Mouse (Mus musculus) frontal cortex, postnatal 36 days (tissue): Measurements from ENCODE around the gene Slc19a3.
A peak's percentile ranks its signal among the peaks of the same experiment; 100 is the strongest.

Source experiments
- DNase-seq, 2 experiments: peaks; one replicate each; pipeline ENCODE4 v3.0.0; 2022; ENCODE audit warnings: low spot score in 2 of 2

The Slc19a3 gene

DNA sequence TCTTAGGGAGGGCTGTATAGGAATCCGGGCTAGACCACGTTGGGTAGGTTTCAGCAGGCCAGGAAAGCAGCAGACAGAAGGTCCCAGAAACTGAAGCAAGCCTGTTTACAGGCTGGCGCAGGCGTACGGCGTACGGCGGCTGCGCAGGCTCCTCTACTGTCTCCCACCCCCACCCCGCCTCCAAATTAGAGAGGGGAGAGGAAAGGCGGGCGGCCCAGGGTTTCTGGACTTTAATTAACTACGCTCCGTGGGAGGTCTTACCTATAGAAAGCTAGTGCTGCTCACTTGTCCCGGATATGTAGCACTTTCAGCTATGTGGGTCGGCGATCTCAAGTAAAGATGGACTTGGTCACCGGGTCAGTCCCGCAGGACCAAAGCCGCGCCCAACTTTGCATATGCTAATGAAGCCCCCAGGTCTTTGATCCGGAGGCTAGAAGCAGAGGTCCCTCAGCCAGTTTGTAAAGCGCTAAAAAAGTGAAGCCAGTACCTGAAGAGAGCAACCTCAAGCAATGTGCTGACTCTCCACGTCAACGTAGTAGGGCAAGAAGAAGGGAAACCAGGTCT lies at the start of gene Slc19a3:
Gene Slc19a3 (minus strand): TSS at position 340 of the 564 bp plus-strand sequence.
- DNase-seq = peak; percentile 36 to 42

GRCm38 (mm10) chr1:83084790-83085189 lies 46.5 kb upstream of the Slc19a3 start:
- DNase-seq = no peak

- DNase-seq = no peak
Observed at GRCm38 (mm10) chr1:83077016-83077415, 38.8 kb upstream of the Slc19a3 start.

DNA sequence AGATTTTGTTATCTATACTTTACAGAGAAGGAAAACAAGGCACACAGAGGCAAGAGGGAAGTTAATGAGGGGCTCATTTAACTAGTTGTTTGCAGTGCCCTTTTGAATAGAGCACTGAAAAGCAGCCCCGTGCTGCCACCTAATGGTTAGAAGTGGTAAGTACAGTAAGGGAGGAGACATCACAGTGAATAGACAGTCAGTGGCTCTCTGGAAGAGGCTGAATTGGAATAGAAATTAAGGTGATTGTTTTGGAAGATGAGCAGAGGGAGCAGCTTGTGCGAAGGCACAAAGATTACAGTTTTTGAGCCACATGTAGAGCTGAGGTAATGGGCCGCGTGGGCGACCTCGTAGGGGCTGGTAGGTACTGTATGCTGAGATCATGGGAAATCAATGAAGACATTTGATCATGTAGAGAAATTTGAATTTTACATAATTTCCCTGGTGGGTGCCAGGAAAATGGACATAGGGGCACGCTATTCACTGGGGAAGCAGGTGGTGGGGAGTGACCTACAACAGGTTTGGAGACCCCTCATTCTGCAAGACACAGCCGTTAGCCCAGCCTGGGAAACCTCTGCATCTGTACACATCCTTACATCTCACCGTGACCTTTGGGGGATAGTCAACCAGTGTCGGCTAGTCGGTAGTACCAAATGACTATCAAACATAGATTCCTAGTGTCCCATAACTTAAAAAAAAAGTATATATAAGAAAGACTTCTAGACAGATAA lies 38.1 kb upstream of the Slc19a3 start:
- peak in 1 of 2 experiments; percentile 51 for DNase-seq

- DNase-seq = no peak
Observed at GRCm38 (mm10) chr1:83075526-83076189, 37.4 kb upstream of the Slc19a3 start.

DNA sequence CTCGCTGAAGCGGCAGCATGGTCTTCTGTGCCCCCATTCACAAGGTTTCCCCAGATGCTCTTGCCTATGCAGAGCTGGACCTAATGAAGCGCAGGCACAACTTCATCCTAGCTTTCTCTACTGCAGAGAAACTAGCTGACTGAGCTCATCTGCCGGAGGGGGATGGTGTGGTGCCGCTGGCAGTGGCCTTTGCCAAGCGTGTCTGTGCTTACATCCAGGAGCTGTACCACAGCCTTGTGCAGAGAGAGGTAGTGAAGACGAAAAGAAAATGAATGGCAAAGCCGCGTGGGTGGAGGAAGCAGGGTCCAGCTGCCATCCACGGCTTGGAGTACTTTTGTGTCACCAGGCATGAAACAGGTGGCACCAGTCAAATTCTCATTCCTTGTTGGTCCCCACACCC lies 29.0 kb upstream of the Slc19a3 start:
- DNase-seq = no peak

- no peak for DNase-seq
Observed at GRCm38 (mm10) chr1:83066577-83066976, 28.3 kb upstream of the Slc19a3 start.

DNA sequence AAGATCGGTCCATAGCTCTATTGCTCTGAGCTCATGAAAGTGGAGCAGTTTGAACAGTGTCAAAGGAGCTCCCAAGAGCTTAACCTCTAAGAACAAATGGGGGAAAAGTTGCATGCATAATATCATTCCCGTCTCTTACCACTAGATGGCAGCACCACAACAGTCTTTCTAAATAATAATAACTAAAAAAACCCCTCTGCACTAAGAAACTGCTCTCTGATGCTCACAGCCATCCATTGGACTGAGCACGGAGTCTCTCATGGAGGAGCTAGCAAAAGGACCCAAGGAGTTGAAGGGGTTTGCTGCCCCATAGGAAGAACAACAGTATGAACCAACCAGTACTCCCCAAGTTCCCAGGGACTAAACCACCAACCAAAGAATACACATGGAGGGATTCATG lies 26.6 kb upstream of the Slc19a3 start:
- peak in 1 of 2 experiments; percentile 22 for DNase-seq

DNA sequence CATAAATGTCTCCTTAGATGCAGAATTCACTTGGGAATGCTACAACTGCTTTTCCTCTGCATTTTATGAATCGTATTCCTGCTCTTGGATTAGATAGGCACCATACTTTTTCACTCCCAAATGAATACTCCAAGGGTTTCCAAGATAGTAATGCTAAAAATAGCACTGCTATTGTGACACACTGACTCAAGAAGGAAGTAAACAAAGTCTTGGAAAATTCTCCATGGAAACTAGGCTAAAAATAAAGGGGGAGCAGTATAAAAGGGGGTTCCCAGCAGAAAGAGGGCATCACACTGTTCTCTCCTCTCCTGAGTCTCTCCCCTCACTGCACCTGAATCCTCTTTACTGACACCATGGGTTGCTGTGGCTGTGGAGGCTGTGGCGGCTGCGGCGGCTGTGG lies 22.4 kb upstream of the Slc19a3 start, which contains the start of gene Krtap28-13:
Gene Krtap28-13 (plus strand): TSS at position 288 of the 400 bp plus-strand sequence.
- DNase-seq = no peak

DNA sequence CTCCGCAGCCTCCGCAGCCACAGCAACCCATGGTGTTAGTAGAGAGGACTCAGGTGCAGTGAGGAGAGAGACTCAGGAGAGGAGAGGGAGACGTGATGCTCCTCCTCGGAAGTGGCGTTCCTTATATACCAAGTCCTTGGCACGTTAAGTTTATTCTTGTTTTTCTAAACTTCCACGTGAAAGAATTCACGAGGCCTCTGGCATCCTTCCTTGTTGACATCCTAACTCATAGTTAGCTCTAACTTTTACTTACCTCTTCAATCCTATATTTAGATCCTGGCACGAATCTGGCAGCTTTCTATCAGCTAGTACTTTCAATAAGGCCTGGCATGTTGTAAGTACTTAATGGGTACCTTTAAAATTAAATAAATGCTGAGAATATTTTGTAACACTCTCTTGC lies 21.0 kb upstream of the Slc19a3 start, which contains the start of gene A030005K14Rik:
Gene A030005K14Rik (minus strand): TSS at position 101 of the 400 bp plus-strand sequence.
- no peak for DNase-seq

DNA sequence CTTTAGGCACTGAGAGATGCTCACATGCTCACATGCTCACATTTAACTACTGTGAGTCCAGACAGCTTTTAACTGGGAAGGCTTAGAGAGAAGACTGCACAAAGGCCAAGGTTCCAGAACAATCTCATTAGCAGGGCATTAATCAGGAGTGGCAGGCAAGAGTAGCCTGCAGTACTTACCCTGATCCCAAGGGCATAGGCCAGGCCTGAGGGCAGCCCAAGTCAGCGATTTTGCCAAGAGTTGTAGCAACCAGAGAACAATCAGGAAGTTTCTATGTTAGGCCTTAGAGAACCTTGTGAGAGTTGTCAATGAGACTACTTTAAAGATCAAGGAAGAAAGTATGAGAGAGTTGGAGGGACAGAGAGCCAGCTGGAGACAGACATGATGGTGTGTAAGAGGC lies 20.2 kb upstream of the Slc19a3 start:
- no peak for DNase-seq

- DNase-seq = no peak
Observed at GRCm38 (mm10) chr1:83044882-83045427, 6.7 kb upstream of the Slc19a3 start, which contains the start of gene Gm47969. Gene Gm47969, plus strand, starts transcription at chr1:83044932.

GRCm38 (mm10) chr1:83042380-83042779 lies 4.1 kb upstream of the Slc19a3 start, which contains the start of gene Krtap28-10:
Gene Krtap28-10, minus strand, starts transcription at chr1:83042480.
- DNase-seq = no peak

DNA sequence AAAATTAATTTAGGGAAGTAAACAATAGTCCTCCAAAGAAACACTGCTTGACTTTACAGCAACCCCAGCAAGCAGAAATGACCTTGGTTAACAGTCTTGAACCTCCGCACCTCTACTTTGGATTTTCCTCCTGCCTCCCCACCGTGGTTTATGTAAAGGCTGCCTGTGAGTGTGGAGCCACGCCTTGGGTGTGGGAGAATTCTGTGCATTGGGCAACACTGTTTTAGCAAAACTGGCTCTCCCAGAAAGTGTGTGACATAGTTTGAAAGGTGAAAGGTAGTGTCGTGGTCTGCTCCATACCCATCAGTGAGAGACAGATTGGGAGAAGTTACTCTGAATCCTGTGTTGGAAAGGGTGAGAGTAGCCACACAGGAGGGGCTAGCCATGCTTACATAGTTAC lies 832 bp upstream of the Slc19a3 start:
- DNase-seq = no peak

GRCm38 (mm10) chr1:83036892-83037667 lies 1.2 kb downstream of the Slc19a3 start:
- DNase-seq = no peak

DNA sequence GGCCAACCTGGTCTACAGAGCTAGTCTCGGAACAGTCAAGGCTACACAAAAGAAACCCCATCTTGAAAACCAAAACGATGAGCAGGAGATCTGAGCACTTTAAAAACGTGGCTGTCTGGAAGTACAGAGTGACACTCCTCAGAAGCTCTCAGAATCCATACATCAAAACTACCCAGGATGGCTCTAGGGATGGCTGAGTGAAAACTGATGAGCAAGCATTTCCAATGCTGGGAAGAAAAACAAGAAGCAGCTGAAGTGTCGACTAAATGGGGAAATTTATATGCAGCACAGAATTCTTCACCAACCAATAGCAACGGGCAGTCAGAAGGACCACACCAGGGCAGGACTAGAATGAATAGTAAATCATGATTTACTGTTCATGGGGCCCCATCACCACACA lies 3.7 kb downstream of the Slc19a3 start:
- no peak for DNase-seq

DNA sequence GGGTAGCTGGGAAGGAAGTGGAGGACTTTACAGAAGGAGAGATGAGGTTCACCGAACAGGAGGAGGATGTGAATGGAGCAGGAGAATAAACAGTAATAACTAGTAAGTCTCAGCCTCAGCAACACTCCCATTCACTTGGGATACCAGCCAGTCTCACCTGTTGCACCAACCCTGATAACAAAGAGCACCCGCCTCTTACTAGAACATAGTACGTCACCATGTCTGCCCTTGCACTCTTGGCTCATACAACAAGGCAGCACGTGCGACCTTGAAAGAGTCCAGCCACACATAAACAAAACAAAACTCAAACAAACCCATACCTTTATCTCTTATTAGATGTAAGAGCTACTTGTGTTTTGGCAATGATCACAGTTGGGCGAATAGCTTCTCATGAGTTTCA lies 5.7 kb downstream of the Slc19a3 start:
- DNase-seq = no peak

DNA sequence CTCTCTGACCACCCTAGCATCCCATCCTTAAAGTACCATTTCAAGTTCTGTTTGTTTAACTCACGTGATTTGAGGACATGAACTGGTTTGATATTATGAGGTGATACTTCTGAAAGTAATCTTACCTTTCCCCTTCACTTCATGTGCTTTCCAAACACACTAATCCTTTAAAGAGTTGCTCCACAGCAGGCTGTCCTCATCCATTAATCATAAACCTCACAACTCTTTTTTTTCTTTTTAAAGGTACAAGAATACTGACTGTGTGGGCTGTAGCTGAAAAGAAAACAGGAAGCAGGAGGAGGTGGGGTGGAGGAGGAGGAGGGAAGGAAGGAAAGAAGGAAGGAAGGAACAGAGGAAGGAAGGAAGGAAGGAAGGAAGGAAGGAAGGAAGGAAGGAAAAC lies 6.3 kb downstream of the Slc19a3 start:
- DNase-seq = no peak

- DNase-seq = no peak
Observed at GRCm38 (mm10) chr1:83016556-83016955, 21.7 kb downstream of the Slc19a3 start.

GRCm38 (mm10) chr1:83015329-83015879 lies 22.8 kb downstream of the Slc19a3 start:
- no peak for DNase-seq

DNA sequence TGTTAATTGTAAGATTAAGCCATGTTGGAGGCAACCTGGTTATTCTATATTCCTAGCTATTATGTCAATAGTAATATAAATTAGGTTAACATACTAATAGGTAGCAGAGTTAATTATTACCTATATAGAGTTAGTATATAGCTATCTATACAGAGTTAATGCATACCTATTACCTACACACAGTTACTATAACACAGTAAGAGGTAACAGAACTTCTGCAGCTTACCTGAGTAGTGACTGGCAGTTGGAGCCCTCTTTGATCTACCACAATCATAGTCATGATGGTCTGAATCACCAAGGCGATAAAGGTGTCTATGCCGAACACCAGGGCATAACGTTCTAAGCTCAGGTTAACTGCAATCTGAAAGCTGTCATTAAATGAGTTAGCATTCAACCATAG lies 23.8 kb downstream of the Slc19a3 start:
- DNase-seq = no peak
